Mouse (Mus musculus): ENCODE measurements around the gene Herpud1.

Gene Herpud1

GRCm38 (mm10) chr8:94372955-94373599 is 13.2 kb upstream of the Herpud1 start:
- in situ Hi-C loops (cut with MboI; ENCODE audit: low sequenced_read_pairs): no loop called here

GRCm38 (mm10) chr8:94375551-94375991 is 10.7 kb upstream of the Herpud1 start:
- in situ Hi-C loops (cut with MboI; ENCODE audit: low sequenced_read_pairs): no loop called here

- in situ Hi-C loops (cut with MboI; ENCODE audit: low sequenced_read_pairs): no loop called here
These were observed 10.1 kb upstream of the Herpud1 start for GRCm38 (mm10) chr8:94376176-94376575.

GRCm38 (mm10) chr8:94376580-94376979 is 9.7 kb upstream of the Herpud1 start:
- in situ Hi-C loops (cut with MboI; ENCODE audit: low sequenced_read_pairs): no loop called here

- in situ Hi-C loops (cut with MboI; ENCODE audit: low sequenced_read_pairs): no loop called here
These were observed 9.2 kb upstream of the Herpud1 start for GRCm38 (mm10) chr8:94377031-94377430.

- in situ Hi-C loops (cut with MboI; ENCODE audit: low sequenced_read_pairs): no loop called here
These were observed 8.5 kb upstream of the Herpud1 start for GRCm38 (mm10) chr8:94377714-94378205.

- in situ Hi-C loops (cut with MboI; ENCODE audit: low sequenced_read_pairs): no loop called here
These were observed 7.3 kb upstream of the Herpud1 start for GRCm38 (mm10) chr8:94378763-94379415.

- in situ Hi-C loops (cut with MboI; ENCODE audit: low sequenced_read_pairs): no loop called here
These were observed 6.6 kb upstream of the Herpud1 start for GRCm38 (mm10) chr8:94379686-94380085.

GRCm38 (mm10) chr8:94384166-94384565 is 2.1 kb upstream of the Herpud1 start:
- in situ Hi-C loops (cut with MboI; ENCODE audit: low sequenced_read_pairs): no loop called here

- in situ Hi-C loops (cut with MboI; ENCODE audit: low sequenced_read_pairs): no loop called here
These were observed 578 bp upstream of the Herpud1 start for GRCm38 (mm10) chr8:94385506-94386213.

GRCm38 (mm10) chr8:94387027-94387684 is 918 bp downstream of the Herpud1 start:
- in situ Hi-C loops (cut with MboI; ENCODE audit: low sequenced_read_pairs): no loop called here

- in situ Hi-C loops (cut with MboI; ENCODE audit: low sequenced_read_pairs): no loop called here
These were observed 1.5 kb downstream of the Herpud1 start for GRCm38 (mm10) chr8:94387785-94388184.

- in situ Hi-C loops (cut with MboI; ENCODE audit: low sequenced_read_pairs): no loop called here
These were observed 3.3 kb downstream of the Herpud1 start for GRCm38 (mm10) chr8:94389531-94389930.

- in situ Hi-C loops (cut with MboI; ENCODE audit: low sequenced_read_pairs): no loop called here
These were observed 4.2 kb downstream of the Herpud1 start for GRCm38 (mm10) chr8:94390429-94390828.

GRCm38 (mm10) chr8:94390910-94391309 is 4.7 kb downstream of the Herpud1 start:
- in situ Hi-C loops (cut with MboI; ENCODE audit: low sequenced_read_pairs): no loop called here

- in situ Hi-C loops (cut with MboI; ENCODE audit: low sequenced_read_pairs): no loop called here
These were observed 5.9 kb downstream of the Herpud1 start for GRCm38 (mm10) chr8:94392147-94392546.

GRCm38 (mm10) chr8:94392648-94393047 is 6.4 kb downstream of the Herpud1 start:
- in situ Hi-C loops (cut with MboI; ENCODE audit: low sequenced_read_pairs): no loop called here

- in situ Hi-C loops (cut with MboI; ENCODE audit: low sequenced_read_pairs): no loop called here
These were observed 9.8 kb downstream of the Herpud1 start for GRCm38 (mm10) chr8:94395851-94396540.

- in situ Hi-C loops (cut with MboI; ENCODE audit: low sequenced_read_pairs): no loop called here
These were observed 10.9 kb downstream of the Herpud1 start for GRCm38 (mm10) chr8:94396964-94397657.

- in situ Hi-C loops (cut with MboI; ENCODE audit: low sequenced_read_pairs): no loop called here
These were observed 12.3 kb downstream of the Herpud1 start for GRCm38 (mm10) chr8:94398587-94398986.
